In genomic region chr2:179799906-179800532, GRCm38 (mm10) we compare ENCODE assay signal across 10 mouse cellular contexts.
A peak's percentile ranks its signal among the peaks of the same experiment; 100 is the strongest.
DNase-seq lines count a peak whose midpoint lies in the region; ATAC-seq lines count a peak whose summit lies in the region.
"Had no signal": no experiment of that assay in that cellular context is flagged by ENCODE, and none has a peak within 500 bp of the region (broad histone marks: within the 10 kb centered on the region; RNA-seq: fewer than 3 reads in every experiment).

No protein-coding gene starts in this region.

- ATAC-seq in forebrain, embryonic 16.5 days: peak; percentile 72

- no peak overlapping the region for H3K4me3 ChIP-seq in forebrain, embryonic 16.5 days (replicated peaks; ENCODE audit: low read length)
- no peak overlapping the region for H3K4me3 ChIP-seq in heart, embryonic 10.5 days

- no peaks in the 10 kb centered on the region for H3K36me3 ChIP-seq in forebrain, embryonic 16.5 days (ENCODE audit: control insufficient read depth, insufficient read depth)
- no peaks in the 10 kb centered on the region for H3K36me3 ChIP-seq in heart, embryonic 10.5 days

- 35% methylated on average over 19 of the region's 19 CpGs for WGBS in forebrain, embryonic 16.5 days
- 89% methylated on average over 19 of the region's 19 CpGs for WGBS in heart, embryonic 10.5 days

- peaks cover 28% of the 10 kb centered on the region for H3K4me1 ChIP-seq in forebrain, embryonic 16.5 days (replicated peaks; ENCODE audit: control insufficient read depth, insufficient read depth, low read length)
- H3K4me1 ChIP-seq in heart, embryonic 10.5 days: peaks cover 51% of the 10 kb centered on the region

- no peaks in the 10 kb centered on the region for H3K9me3 ChIP-seq in forebrain, embryonic 16.5 days (ENCODE audit: control insufficient read depth, low read length)
- H3K9me3 ChIP-seq in heart, embryonic 10.5 days: no peaks in the 10 kb centered on the region

- DNase-seq in kidney, adult 18-20 months: peak; percentile 8
- DNase-seq in kidney, adult 9 months: no peak
- DNase-seq in layer of hippocampus, adult 9-10 months (ENCODE audit: low spot score): peak; percentile 43
- DNase-seq in right cerebral cortex, adult 18-20 months: peak; percentile 86
- no peak for DNase-seq in thymus, postnatal 10 days (ENCODE audit: low spot score in 2 of 2)
- DNase-seq in gastrocnemius, postnatal 36 days: no peak
- no peak for DNase-seq in heart, embryonic 10.5 days (ENCODE audit: low spot score)
- DNase-seq: cerebellum, adult 2 months had no signal

- intact Hi-C loops in gastrocnemius, postnatal 36 days (cut with DNase I): no loop called here

- peak overlapping the region; percentile 29; the same call in 1 of the 2 replicates for H3K27ac ChIP-seq in forebrain, embryonic 16.5 days (ENCODE audit: low read length)
- no peak overlapping the region for H3K27ac ChIP-seq in heart, embryonic 10.5 days
- H3K27ac ChIP-seq: macrophage had no signal

- H3K27me3 ChIP-seq in forebrain, embryonic 16.5 days (replicated peaks; ENCODE audit: control insufficient read depth, insufficient read depth, low read length): no peaks in the 10 kb centered on the region
- H3K27me3 ChIP-seq in heart, embryonic 10.5 days (ENCODE audit: insufficient read depth, poor library complexity, severe bottlenecking): no peaks in the 10 kb centered on the region

- H3K4me2 ChIP-seq in forebrain, embryonic 16.5 days (ENCODE audit: low read length): no peak overlapping the region

- H3K9ac ChIP-seq in forebrain, embryonic 16.5 days (replicated peaks; ENCODE audit: low read depth, low read length): no peak overlapping the region

Comparison
In these comparisons a context has a peak if more than half of its experiments do, and no peak if none do; other contexts are left out.
1. DNase-seq: peak in kidney, adult 18-20 months (single experiment), layer of hippocampus, adult 9-10 months (single experiment) and right cerebral cortex, adult 18-20 months (single experiment); none in kidney, adult 9 months (single experiment), thymus, postnatal 10 days (0 of 2), gastrocnemius, postnatal 36 days (0 of 2) and heart, embryonic 10.5 days (single experiment).